Mouse (Mus musculus) adrenal gland, postnatal 14 days (tissue): ENCODE results near the gene Spsb3. TPM values are rescaled to one million over a fixed set of nuclear protein-coding genes. Genes with fewer than 3 reads are reported as not detected.

Experiments used
- total RNA-seq: library from RNA; stranded (reverse); gene quantifications from 2 replicates; pipeline ENCODE4 v1.2.3, GENCODE M21; 2021

Spsb3 gene
- total RNA-seq, 1 experiment from 2014 or later: 30.2 TPM

Other genes with a start within 250 kb of the Spsb3 start
- gene Slc9a3r2, start 236.3 kb upstream of the Spsb3 start, total RNA-seq: 90.2 and 99.1 TPM in 2 replicates
- gene Npw, start 228.2 kb upstream of the Spsb3 start, total RNA-seq: not detected in 2 replicates
- 44.5 and 47.4 TPM in 2 replicates for gene Zfp598, start 217.0 kb upstream of the Spsb3 start, total RNA-seq
- gene Syngr3, start 196.7 kb upstream of the Spsb3 start, total RNA-seq: 1.8 and 5.7 TPM in 2 replicates
- gene Gfer, start 190.5 kb upstream of the Spsb3 start, total RNA-seq: 36.0 and 39.3 TPM in 2 replicates
- gene Noxo1, start 190.4 kb upstream of the Spsb3 start, total RNA-seq: 3.6 and 5.7 TPM in 2 replicates
- gene Tbl3, start 179.0 kb upstream of the Spsb3 start, total RNA-seq: 35.8 and 41.2 TPM in 2 replicates
- gene Rnf151, start 168.6 kb upstream of the Spsb3 start, total RNA-seq: not detected in 2 replicates
- 702 and 762 TPM in 2 replicates for gene Rps2, start 168.5 kb upstream of the Spsb3 start, total RNA-seq
- gene Ndufb10, start 162.2 kb upstream of the Spsb3 start, total RNA-seq: 418 and 458 TPM in 2 replicates
- 0.53 TPM in 1 of 2 replicates, not detected in the other for gene Rpl3l, start 158.8 kb upstream of the Spsb3 start, total RNA-seq
- 73.2 and 98.3 TPM in 2 replicates for gene Msrb1, start 150.0 kb upstream of the Spsb3 start, total RNA-seq
- gene Hs3st6, start 133.7 kb upstream of the Spsb3 start, total RNA-seq: 2.0 and 2.4 TPM in 2 replicates
- 0.67 and 0.71 TPM in 2 replicates for gene Meiob, start 82.4 kb upstream of the Spsb3 start, total RNA-seq
- 122 and 150 TPM in 2 replicates for gene Hagh, start 46.5 kb upstream of the Spsb3 start, total RNA-seq
- gene Fahd1, start 36.3 kb upstream of the Spsb3 start, total RNA-seq: 40.6 and 43.0 TPM in 2 replicates
- gene Igfals, start 20.6 kb upstream of the Spsb3 start, total RNA-seq: 1.2 and 12.2 TPM in 2 replicates
- gene Nubp2, start 294 bp upstream of the Spsb3 start, total RNA-seq: 39.5 and 48.8 TPM in 2 replicates
- 36.7 and 43.1 TPM in 2 replicates for gene Eme2, start 8.4 kb downstream of the Spsb3 start, total RNA-seq
- gene Mrps34, start 8.5 kb downstream of the Spsb3 start, total RNA-seq: 133 and 145 TPM in 2 replicates
- 46.1 and 47.4 TPM in 2 replicates for gene Nme3, start 9.9 kb downstream of the Spsb3 start, total RNA-seq
- 84.3 and 111 TPM in 2 replicates for gene Mapk8ip3, start 50.3 kb downstream of the Spsb3 start, total RNA-seq
- 33.9 and 45.2 TPM in 2 replicates for gene Jpt2, start 74.0 kb downstream of the Spsb3 start, total RNA-seq
- 23.3 and 26.7 TPM in 2 replicates for gene Cramp1l, start 129.1 kb downstream of the Spsb3 start, total RNA-seq
- 30.0 and 43.7 TPM in 2 replicates for gene Ift140, start 129.4 kb downstream of the Spsb3 start, total RNA-seq
- gene Tmem204, start 196.9 kb downstream of the Spsb3 start, total RNA-seq: 30.1 and 30.2 TPM in 2 replicates
- 19.9 and 27.3 TPM in 2 replicates for gene Telo2, start 229.3 kb downstream of the Spsb3 start, total RNA-seq
- gene Ptx4, start 234.1 kb downstream of the Spsb3 start, total RNA-seq: not detected in 2 replicates
- gene Clcn7, start 246.7 kb downstream of the Spsb3 start, total RNA-seq: 33.3 and 35.2 TPM in 2 replicates